Mouse (Mus musculus) splenic B cell, adult 2 months (primary cell): Measurements from ENCODE around the gene Man2a1.

ENCODE experiments used
- DNase-seq: peaks from one replicate; pipeline ENCODE4 v3.0.0-alpha.2; 2011; ENCODE audit warnings: low read depth, low spot score
- H3K27me3 ChIP-seq: 2 replicates; pipeline ENCODE4 v1.6.1; 2012; ENCODE audit warnings: mild to moderate bottlenecking, low read length, moderate library complexity, mixed read lengths; ENCODE audit not compliant: control insufficient read depth, poor library complexity, insufficient read depth, severe bottlenecking
- H3K36me3 ChIP-seq: 2 replicates; pipeline ENCODE4 v1.6.1; 2012; ENCODE audit warnings: mild to moderate bottlenecking, low read length, moderate library complexity, mixed read lengths; ENCODE audit not compliant: control insufficient read depth, poor library complexity, insufficient read depth, severe bottlenecking

The Man2a1 gene

GRCm38 (mm10) chr17:64612135-64612885, 11.8 kb downstream of the Man2a1 start:
- peaks cover 5% of the 10 kb centered on the region for H3K36me3 ChIP-seq
- no peak for DNase-seq

GRCm38 (mm10) chr17:64612930-64613329, 12.4 kb downstream of the Man2a1 start:
- Histone ChIP-seq H3K36me3 (peaks cover 5% of the 10 kb centered on the region), H3K27me3 (no peaks in the 10 kb centered on the region)
- no peak for DNase-seq

More at GRCm38 (mm10) chr17:64612135-64612885, 11.8 kb downstream of the Man2a1 start:
- H3K27me3 ChIP-seq: no peaks in the 10 kb centered on the region

GRCm38 (mm10) chr17:64613351-64613750, 12.8 kb downstream of the Man2a1 start:
- no peaks in the 10 kb centered on the region for H3K27me3 ChIP-seq
- DNase-seq: no peak
- H3K36me3 ChIP-seq: peaks cover 5% of the 10 kb centered on the region

- DNase-seq: no peak
- Histone ChIP-seq H3K27me3 (no peaks in the 10 kb centered on the region), H3K36me3 (peaks cover 5% of the 10 kb centered on the region)
Observed at GRCm38 (mm10) chr17:64614804-64615203, 14.3 kb downstream of the Man2a1 start.

GRCm38 (mm10) chr17:64615420-64615819, 14.9 kb downstream of the Man2a1 start:
- Histone ChIP-seq H3K36me3 (peaks cover 5% of the 10 kb centered on the region), H3K27me3 (no peaks in the 10 kb centered on the region)
- peak; percentile 24 for DNase-seq

- DNase-seq: peak; percentile 18
- no peaks in the 10 kb centered on the region for H3K27me3 ChIP-seq
- H3K36me3 ChIP-seq: peaks cover 5% of the 10 kb centered on the region
Observed at GRCm38 (mm10) chr17:64616259-64616658, 15.7 kb downstream of the Man2a1 start.

- H3K36me3 ChIP-seq: peaks cover under 1% of the 10 kb centered on the region
- no peak for DNase-seq
Observed at GRCm38 (mm10) chr17:64617838-64618237, 17.3 kb downstream of the Man2a1 start.

GRCm38 (mm10) chr17:64618996-64619395, 18.5 kb downstream of the Man2a1 start:
- no peak for DNase-seq
- Histone ChIP-seq H3K36me3 (no peaks in the 10 kb centered on the region), H3K27me3 (no peaks in the 10 kb centered on the region)

More at GRCm38 (mm10) chr17:64617838-64618237, 17.3 kb downstream of the Man2a1 start:
- H3K27me3 ChIP-seq: no peaks in the 10 kb centered on the region

- DNase-seq: no peak
Observed at GRCm38 (mm10) chr17:64620135-64620534, 19.6 kb downstream of the Man2a1 start.

GRCm38 (mm10) chr17:64620627-64621026, 20.1 kb downstream of the Man2a1 start:
- no peak for DNase-seq

More at GRCm38 (mm10) chr17:64620135-64620534, 19.6 kb downstream of the Man2a1 start:
- Histone ChIP-seq H3K27me3 (no peaks in the 10 kb centered on the region), H3K36me3 (no peaks in the 10 kb centered on the region)

GRCm38 (mm10) chr17:64621226-64621625, 20.7 kb downstream of the Man2a1 start:
- Histone ChIP-seq H3K27me3 (no peaks in the 10 kb centered on the region), H3K36me3 (peaks cover 4% of the 10 kb centered on the region)
- no peak for DNase-seq

More at GRCm38 (mm10) chr17:64620627-64621026, 20.1 kb downstream of the Man2a1 start:
- Histone ChIP-seq H3K36me3 (no peaks in the 10 kb centered on the region; the same call in 1 of the 2 replicates), H3K27me3 (no peaks in the 10 kb centered on the region)

- no peak for DNase-seq
- Histone ChIP-seq H3K27me3 (no peaks in the 10 kb centered on the region), H3K36me3 (peaks cover 9% of the 10 kb centered on the region)
Observed at GRCm38 (mm10) chr17:64621649-64622351, 21.3 kb downstream of the Man2a1 start.

GRCm38 (mm10) chr17:64622352-64622886, 21.9 kb downstream of the Man2a1 start:
- peak; percentile 21 for DNase-seq

GRCm38 (mm10) chr17:64624439-64624838, 23.9 kb downstream of the Man2a1 start:
- no peak for DNase-seq
- Histone ChIP-seq H3K27me3 (no peaks in the 10 kb centered on the region), H3K36me3 (peaks cover 9% of the 10 kb centered on the region)

More at GRCm38 (mm10) chr17:64622352-64622886, 21.9 kb downstream of the Man2a1 start:
- H3K36me3 ChIP-seq: peaks cover 9% of the 10 kb centered on the region
- no peaks in the 10 kb centered on the region for H3K27me3 ChIP-seq

GRCm38 (mm10) chr17:64628796-64629195, 28.3 kb downstream of the Man2a1 start:
- Histone ChIP-seq H3K36me3 (peaks cover 18% of the 10 kb centered on the region), H3K27me3 (no peaks in the 10 kb centered on the region)
- peak; percentile 36 for DNase-seq
